Mouse (Mus musculus) thymus, adult 2 months (tissue): ENCODE measurements around the gene Sh3bp4.

ENCODE experiments used
- CTCF ChIP-seq: fragments of 200-500 bp; IDR thresholded peaks from 2 replicates; pipeline ENCODE4 v1.5.1; 2012; ENCODE audit warnings: mild to moderate bottlenecking, control low read depth, low read length, moderate library complexity, borderline replicate concordance; ENCODE audit not compliant: control insufficient read depth, poor library complexity, insufficient read depth; ENCODE audit errors: extremely low read depth
- POLR2A ChIP-seq: fragments of 200-500 bp; IDR thresholded peaks from 2 replicates; pipeline ENCODE4 v1.6.1; 2012; ENCODE audit warnings: mild to moderate bottlenecking, low read length, control low read depth, moderate library complexity; ENCODE audit not compliant: control insufficient read depth, poor library complexity, insufficient read depth; ENCODE audit errors: extremely low read depth

GRCm38 (mm10) chr1:89094416-89094815 is 24.2 kb downstream of the Sh3bp4 start:
- TF ChIP-seq CTCF (no peak), POLR2A (no peak)
